Mouse (Mus musculus): ENCODE results near the gene Nrxn3. TPM values are rescaled to one million over a fixed set of nuclear protein-coding genes. Genes with fewer than 3 reads are reported as not detected.

Nrxn3 gene
- polyA plus RNA-seq, 1 experiment from 2014 or later, result 6.3 TPM

- no peak overlapping the region for H3K4me2 ChIP-seq (replicated peaks; ENCODE audit: low read depth, low read length)
- no peaks in the 10 kb centered on the region for H3K27me3 ChIP-seq (ENCODE audit: control insufficient read depth, insufficient read depth, low read length)
- H3K9me3 ChIP-seq (ENCODE audit: control insufficient read depth, low read depth, low read length), result no peaks in the 10 kb centered on the region
- H3K36me3 ChIP-seq (ENCODE audit: control insufficient read depth, insufficient read depth, low read length), result no peaks in the 10 kb centered on the region
- no peak for ATAC-seq (ENCODE audit: insufficient number of reproducible peaks, insufficient read depth, low FRiP score, low read depth)
- no peaks in the 10 kb centered on the region for H3K4me1 ChIP-seq (ENCODE audit: control insufficient read depth, insufficient read depth, low read length)
- H3K4me3 ChIP-seq (ENCODE audit: low read depth, low read length), result no peak overlapping the region
- H3K9ac ChIP-seq (replicated peaks; ENCODE audit: low read depth, low read length), result no peak overlapping the region
- H3K27ac ChIP-seq (ENCODE audit: low read length), result no peak overlapping the region
Observed at GRCm38 (mm10) chr12:90270763-90271379, 1548.2 kb downstream of the Nrxn3 start.

DNA sequence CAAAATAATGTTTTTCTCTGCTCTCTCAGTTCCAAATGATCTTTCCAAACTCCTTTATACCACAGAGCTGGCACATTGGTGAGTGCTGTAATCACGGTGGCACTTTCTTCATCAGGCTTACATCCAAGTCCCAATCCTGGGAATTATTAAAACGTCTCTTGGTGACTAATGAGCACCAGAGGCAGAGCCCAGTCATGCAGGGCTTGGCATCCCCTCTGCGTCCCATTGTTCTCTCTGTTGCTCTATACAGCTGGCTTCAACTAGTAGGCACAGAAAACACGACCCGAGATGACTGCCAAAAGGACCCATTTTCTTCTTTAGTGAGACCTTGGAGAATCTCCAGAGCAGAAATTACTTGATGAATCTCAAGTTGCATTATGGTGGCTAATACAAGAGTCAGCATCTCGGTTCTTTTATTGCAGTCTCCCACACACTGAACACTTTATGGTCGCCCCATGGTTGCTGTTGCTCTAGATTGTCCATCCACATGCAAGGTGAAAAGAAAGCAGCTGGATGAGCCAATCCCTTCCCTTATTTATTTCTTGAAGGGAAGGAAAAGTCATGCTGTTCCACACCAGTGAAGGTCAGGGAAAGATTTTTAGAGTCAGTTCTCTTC lies 1552.1 kb downstream of the Nrxn3 start:
- no peaks in the 10 kb centered on the region for H3K4me1 ChIP-seq (ENCODE audit: control insufficient read depth, insufficient read depth, low read length)
- no peaks in the 10 kb centered on the region for H3K36me3 ChIP-seq (ENCODE audit: control insufficient read depth, insufficient read depth, low read length)
- no peak overlapping the region for H3K27ac ChIP-seq (ENCODE audit: low read length)
- H3K4me3 ChIP-seq (ENCODE audit: low read depth, low read length), result no peak overlapping the region
- no peak overlapping the region for H3K4me2 ChIP-seq (replicated peaks; ENCODE audit: low read depth, low read length)
- WGBS, result 89% methylated on average over 7 of the region's 7 CpGs
- no peaks in the 10 kb centered on the region for H3K9me3 ChIP-seq (ENCODE audit: control insufficient read depth, low read depth, low read length)
- ATAC-seq (ENCODE audit: insufficient number of reproducible peaks, insufficient read depth, low FRiP score, low read depth), result no peak
- no peaks in the 10 kb centered on the region for H3K27me3 ChIP-seq (ENCODE audit: control insufficient read depth, insufficient read depth, low read length)
- no peak overlapping the region for H3K9ac ChIP-seq (replicated peaks; ENCODE audit: low read depth, low read length)

- ATAC-seq (ENCODE audit: insufficient number of reproducible peaks, insufficient read depth, low FRiP score, low read depth), result no peak
- Histone ChIP-seq H3K4me3 (ENCODE audit: low read depth, low read length) (no peak overlapping the region), H3K27ac (ENCODE audit: low read length) (no peak overlapping the region), H3K4me1 (ENCODE audit: control insufficient read depth, insufficient read depth, low read length) (no peaks in the 10 kb centered on the region), H3K36me3 (ENCODE audit: control insufficient read depth, insufficient read depth, low read length) (no peaks in the 10 kb centered on the region), H3K27me3 (ENCODE audit: control insufficient read depth, insufficient read depth, low read length) (no peaks in the 10 kb centered on the region), H3K4me2 (replicated peaks; ENCODE audit: low read depth, low read length) (no peak overlapping the region), H3K9me3 (ENCODE audit: control insufficient read depth, low read depth, low read length) (no peaks in the 10 kb centered on the region), H3K9ac (replicated peaks; ENCODE audit: low read depth, low read length) (no peak overlapping the region)
- WGBS, result 71% methylated on average over 1 of the region's 1 CpGs
Observed at GRCm38 (mm10) chr12:90281236-90281635, 1558.6 kb downstream of the Nrxn3 start.

DNA sequence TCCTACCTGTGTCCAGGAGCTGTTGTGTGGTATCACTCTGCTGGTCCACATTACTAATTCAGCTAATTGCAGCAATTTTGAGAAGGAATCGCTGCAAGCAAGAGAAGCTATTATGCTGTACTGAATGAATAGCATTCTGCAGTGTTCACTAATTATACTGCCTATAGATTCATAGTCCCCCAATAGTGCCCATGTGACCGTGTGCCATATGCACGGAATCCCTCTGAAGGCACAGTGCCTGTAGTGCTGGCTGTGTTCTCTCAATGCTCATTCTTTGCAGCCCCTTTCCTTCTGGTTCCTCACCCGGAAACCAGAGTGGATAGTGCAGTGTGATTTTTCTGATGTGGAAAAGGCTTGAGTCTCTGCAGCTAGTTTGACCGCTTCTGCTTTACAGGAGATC lies 1560.3 kb downstream of the Nrxn3 start:
- no peak for ATAC-seq (ENCODE audit: insufficient number of reproducible peaks, insufficient read depth, low FRiP score, low read depth)
- H3K9ac ChIP-seq (replicated peaks; ENCODE audit: low read depth, low read length), result no peak overlapping the region
- WGBS, result 83% methylated on average over 5 of the region's 5 CpGs
- H3K4me3 ChIP-seq (ENCODE audit: low read depth, low read length), result no peak overlapping the region
- no peaks in the 10 kb centered on the region for H3K36me3 ChIP-seq (ENCODE audit: control insufficient read depth, insufficient read depth, low read length)
- no peak overlapping the region for H3K27ac ChIP-seq (ENCODE audit: low read length)
- H3K4me2 ChIP-seq (replicated peaks; ENCODE audit: low read depth, low read length), result no peak overlapping the region
- no peaks in the 10 kb centered on the region for H3K4me1 ChIP-seq (ENCODE audit: control insufficient read depth, insufficient read depth, low read length)
- no peaks in the 10 kb centered on the region for H3K9me3 ChIP-seq (ENCODE audit: control insufficient read depth, low read depth, low read length)
- H3K27me3 ChIP-seq (ENCODE audit: control insufficient read depth, insufficient read depth, low read length), result no peaks in the 10 kb centered on the region

DNA sequence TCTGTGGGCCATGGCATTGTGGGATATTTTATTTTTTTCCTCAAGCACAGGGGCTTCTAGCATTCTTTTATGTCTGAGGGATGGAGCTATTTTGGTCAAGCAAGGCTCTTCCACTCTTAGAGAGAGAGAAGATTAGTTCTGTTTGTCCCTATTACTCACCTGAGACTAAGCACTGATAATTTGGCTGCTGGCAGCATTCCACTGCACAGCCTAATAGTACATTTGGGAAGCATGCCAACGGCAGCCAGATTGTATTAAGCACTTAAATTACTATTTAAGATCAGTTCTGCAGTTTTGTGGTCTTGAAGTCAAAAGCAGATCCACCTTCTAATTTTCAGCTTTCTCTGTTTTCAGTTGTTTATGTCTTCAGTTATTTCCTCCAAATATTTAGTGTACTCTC lies 1580.0 kb downstream of the Nrxn3 start:
- no peak overlapping the region for H3K27ac ChIP-seq (ENCODE audit: low read length)
- no peaks in the 10 kb centered on the region for H3K9me3 ChIP-seq (ENCODE audit: control insufficient read depth, low read depth, low read length)
- WGBS, result 65% methylated on average over 1 of the region's 1 CpGs
- no peaks in the 10 kb centered on the region for H3K27me3 ChIP-seq (ENCODE audit: control insufficient read depth, insufficient read depth, low read length)
- no peak overlapping the region for H3K9ac ChIP-seq (replicated peaks; ENCODE audit: low read depth, low read length)
- H3K4me2 ChIP-seq (replicated peaks; ENCODE audit: low read depth, low read length), result no peak overlapping the region
- H3K36me3 ChIP-seq (ENCODE audit: control insufficient read depth, insufficient read depth, low read length), result no peaks in the 10 kb centered on the region
- no peaks in the 10 kb centered on the region for H3K4me1 ChIP-seq (ENCODE audit: control insufficient read depth, insufficient read depth, low read length)
- no peak overlapping the region for H3K4me3 ChIP-seq (ENCODE audit: low read depth, low read length)
- ATAC-seq (ENCODE audit: insufficient number of reproducible peaks, insufficient read depth, low FRiP score, low read depth), result no peak

DNA sequence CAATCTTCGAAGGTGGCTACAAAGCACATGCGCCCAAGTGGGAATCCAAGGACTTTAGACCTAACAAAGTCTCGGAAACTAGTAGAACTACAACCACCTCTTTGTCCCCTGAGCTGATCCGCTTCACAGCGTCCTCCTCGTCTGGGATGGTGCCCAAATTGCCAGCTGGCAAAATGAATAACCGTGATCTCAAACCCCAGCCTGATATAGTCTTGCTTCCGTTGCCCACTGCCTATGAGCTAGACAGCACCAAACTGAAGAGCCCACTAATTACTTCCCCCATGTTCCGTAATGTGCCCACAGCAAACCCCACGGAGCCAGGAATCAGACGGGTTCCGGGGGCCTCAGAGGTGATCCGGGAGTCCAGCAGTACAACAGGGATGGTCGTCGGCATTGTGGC lies 1609.1 kb downstream of the Nrxn3 start:
- Histone ChIP-seq H3K4me1 (ENCODE audit: control insufficient read depth, insufficient read depth, low read length) (no peaks in the 10 kb centered on the region), H3K4me3 (ENCODE audit: low read depth, low read length) (no peak overlapping the region), H3K27ac (ENCODE audit: low read length) (no peak overlapping the region), H3K36me3 (ENCODE audit: control insufficient read depth, insufficient read depth, low read length) (no peaks in the 10 kb centered on the region), H3K9me3 (ENCODE audit: control insufficient read depth, low read depth, low read length) (no peaks in the 10 kb centered on the region), H3K27me3 (ENCODE audit: control insufficient read depth, insufficient read depth, low read length) (no peaks in the 10 kb centered on the region), H3K9ac (replicated peaks; ENCODE audit: low read depth, low read length) (no peak overlapping the region), H3K4me2 (replicated peaks; ENCODE audit: low read depth, low read length) (no peak overlapping the region)
- WGBS, result 94% methylated on average over 15 of the region's 15 CpGs
- no peak for ATAC-seq (ENCODE audit: insufficient number of reproducible peaks, insufficient read depth, low FRiP score, low read depth)

DNA sequence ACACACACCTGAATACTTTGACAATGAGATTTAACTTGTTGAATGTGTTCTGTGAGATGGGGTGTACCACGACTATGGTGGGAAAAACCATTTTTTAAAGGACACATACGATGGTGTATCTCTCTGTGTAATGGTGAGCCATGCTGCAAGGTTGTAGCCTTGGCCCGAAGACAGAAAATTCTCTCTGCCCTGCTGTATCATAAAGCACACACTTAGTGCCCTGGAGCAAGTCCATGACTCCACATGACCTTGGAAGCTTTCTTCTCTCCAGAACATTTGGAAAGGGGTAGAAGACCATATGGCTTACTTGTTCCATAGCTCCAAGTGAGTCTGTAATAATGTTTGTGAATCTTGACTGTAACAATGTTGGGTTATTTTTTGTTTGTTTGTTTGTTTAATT lies 1609.8 kb downstream of the Nrxn3 start:
- no peak overlapping the region for H3K4me3 ChIP-seq (ENCODE audit: low read depth, low read length)
- 93% methylated on average over 3 of the region's 3 CpGs for WGBS
- H3K4me2 ChIP-seq (replicated peaks; ENCODE audit: low read depth, low read length), result no peak overlapping the region
- H3K36me3 ChIP-seq (ENCODE audit: control insufficient read depth, insufficient read depth, low read length), result no peaks in the 10 kb centered on the region
- H3K4me1 ChIP-seq (ENCODE audit: control insufficient read depth, insufficient read depth, low read length), result no peaks in the 10 kb centered on the region
- no peaks in the 10 kb centered on the region for H3K9me3 ChIP-seq (ENCODE audit: control insufficient read depth, low read depth, low read length)
- H3K27ac ChIP-seq (ENCODE audit: low read length), result no peak overlapping the region
- H3K9ac ChIP-seq (replicated peaks; ENCODE audit: low read depth, low read length), result no peak overlapping the region
- ATAC-seq (ENCODE audit: insufficient number of reproducible peaks, insufficient read depth, low FRiP score, low read depth), result no peak
- H3K27me3 ChIP-seq (ENCODE audit: control insufficient read depth, insufficient read depth, low read length), result no peaks in the 10 kb centered on the region

DNA sequence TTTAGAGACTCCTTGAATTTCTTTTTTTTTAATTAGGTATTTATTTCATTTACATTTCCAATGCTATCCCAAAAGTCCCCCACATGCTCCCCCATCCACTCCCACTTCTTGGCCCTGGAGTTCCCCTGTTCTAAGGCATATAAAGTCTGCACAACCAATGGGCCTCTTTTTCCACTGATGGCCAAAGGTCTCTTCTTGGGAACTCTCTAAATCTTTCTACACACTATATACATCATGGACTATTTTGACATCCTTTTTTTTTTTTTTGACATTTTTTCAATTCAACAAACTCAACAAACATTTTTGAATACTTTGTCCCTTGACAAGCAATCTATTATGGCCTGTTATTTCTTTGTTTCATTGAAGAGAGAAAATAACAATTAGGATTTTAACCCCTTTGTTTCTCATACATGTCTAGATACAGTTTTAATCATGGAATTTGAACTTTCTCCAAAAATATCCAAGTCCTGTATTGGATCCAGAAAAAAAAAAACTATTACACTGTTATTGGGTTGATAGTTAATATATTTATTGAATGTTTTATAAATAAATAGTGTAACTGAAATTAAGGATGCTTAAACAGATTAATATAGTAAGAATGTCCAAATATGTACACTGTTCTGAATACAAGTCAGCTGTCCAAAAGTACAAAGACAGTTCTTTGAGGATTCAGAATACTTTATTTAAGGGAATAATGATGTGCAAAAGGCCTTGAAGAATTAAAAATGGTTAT lies 1615.0 kb downstream of the Nrxn3 start:
- no peaks in the 10 kb centered on the region for H3K9me3 ChIP-seq (ENCODE audit: control insufficient read depth, low read depth, low read length)
- H3K36me3 ChIP-seq (ENCODE audit: control insufficient read depth, insufficient read depth, low read length), result no peaks in the 10 kb centered on the region
- H3K9ac ChIP-seq (replicated peaks; ENCODE audit: low read depth, low read length), result no peak overlapping the region
- H3K4me2 ChIP-seq (replicated peaks; ENCODE audit: low read depth, low read length), result no peak overlapping the region
- H3K4me3 ChIP-seq (ENCODE audit: low read depth, low read length), result no peak overlapping the region
- no peaks in the 10 kb centered on the region for H3K27me3 ChIP-seq (ENCODE audit: control insufficient read depth, insufficient read depth, low read length)
- ATAC-seq (ENCODE audit: insufficient number of reproducible peaks, insufficient read depth, low FRiP score, low read depth), result no peak
- no peaks in the 10 kb centered on the region for H3K4me1 ChIP-seq (ENCODE audit: control insufficient read depth, insufficient read depth, low read length)
- no peak overlapping the region for H3K27ac ChIP-seq (ENCODE audit: low read length)
